Mouse (Mus musculus) testis, adult 2 months (tissue): ENCODE data around the gene Nck1. TPM values are rescaled to one million over a fixed set of nuclear protein-coding genes. Genes with fewer than 3 reads are reported as not detected.
A peak's percentile ranks its signal among the peaks of the same experiment; 100 is the strongest.

Source experiments
- H3K27ac ChIP-seq: fragments of 200-500 bp; 2 replicates; pipeline ENCODE4 v1.5.1; 2012; ENCODE audit warnings: low read depth, low read length; ENCODE audit not compliant: control insufficient read depth, insufficient read depth
- H3K27me3 ChIP-seq: fragments of 200-500 bp; 2 replicates; pipeline ENCODE4 v1.6.1; 2012; ENCODE audit warnings: mild to moderate bottlenecking, low read length, moderate library complexity; ENCODE audit not compliant: control insufficient read depth, insufficient read depth
- H3K36me3 ChIP-seq: fragments of 200-500 bp; 2 replicates; pipeline ENCODE4 v1.6.1; 2012; ENCODE audit warnings: mild to moderate bottlenecking, low read length; ENCODE audit not compliant: control insufficient read depth, insufficient read depth
- H3K4me1 ChIP-seq: fragments of 200-500 bp; 2 replicates; pipeline ENCODE4 v1.6.1; 2012; ENCODE audit warnings: low read length; ENCODE audit not compliant: control insufficient read depth, insufficient read depth
- H3K4me3 ChIP-seq: fragments of 200-500 bp; 2 replicates; pipeline ENCODE4 v1.5.1; 2012; ENCODE audit warnings: low read depth, mild to moderate bottlenecking, low read length, moderate library complexity, mixed read lengths; ENCODE audit not compliant: control insufficient read depth
- CTCF ChIP-seq: fragments of 200-500 bp; IDR thresholded peaks from 2 replicates; pipeline ENCODE4 v1.5.1; 2012; ENCODE audit warnings: low read depth, mild to moderate bottlenecking, inconsistent platforms, low read length, moderate library complexity; ENCODE audit not compliant: control insufficient read depth, insufficient read depth, insufficient replicate concordance
- POLR2A ChIP-seq: fragments of 200-500 bp; IDR thresholded peaks from 2 replicates; pipeline ENCODE4 v1.6.1; 2012; ENCODE audit warnings: low read depth, mild to moderate bottlenecking, inconsistent platforms, low read length, moderate library complexity; ENCODE audit not compliant: control insufficient read depth
- polyA plus RNA-seq: library from polyadenylated mRNA; depleted of rRNA; stranded (reverse); fragments of >200 nt; gene quantifications from 2 replicates; pipeline ENCODE4 v1.2.3, GENCODE M21; 2012

The Nck1 gene
- polyA plus RNA-seq, 1 experiment = 17.1 TPM

- Histone ChIP-seq H3K36me3 (no peaks in the 10 kb centered on the region), H3K27me3 (no peaks in the 10 kb centered on the region), H3K4me1 (no peaks in the 10 kb centered on the region), H3K4me3 (no peak overlapping the region), H3K27ac (no peak overlapping the region)
- TF ChIP-seq CTCF = no peak
- TF ChIP-seq POLR2A = no peak
These were observed 12.2 kb upstream of the Nck1 start for GRCm38 (mm10) chr9:100558023-100558573.

- Histone ChIP-seq H3K27me3 (no peaks in the 10 kb centered on the region), H3K4me3 (no peak overlapping the region), H3K4me1 (peaks cover 3% of the 10 kb centered on the region), H3K27ac (no peak overlapping the region), H3K36me3 (no peaks in the 10 kb centered on the region)
- TF ChIP-seq CTCF (no peak), POLR2A (no peak)
These were observed 9.8 kb upstream of the Nck1 start for GRCm38 (mm10) chr9:100555686-100556085.

- H3K36me3 ChIP-seq = no peaks in the 10 kb centered on the region
- no peaks in the 10 kb centered on the region for H3K27me3 ChIP-seq
These were observed 2.4 kb upstream of the Nck1 start for GRCm38 (mm10) chr9:100548313-100548712.

GRCm38 (mm10) chr9:100546594-100546910 is 618 bp upstream of the Nck1 start:
- Histone ChIP-seq H3K4me1 (peaks cover 3% of the 10 kb centered on the region), H3K27me3 (no peaks in the 10 kb centered on the region), H3K27ac (peak overlapping the region; percentile 88), H3K36me3 (no peaks in the 10 kb centered on the region), H3K4me3 (peak overlapping the region; percentile 97)
- TF ChIP-seq POLR2A (no peak), CTCF (no peak)

More at GRCm38 (mm10) chr9:100548313-100548712, 2.4 kb upstream of the Nck1 start:
- no peak overlapping the region for H3K4me3 ChIP-seq
- no peak overlapping the region for H3K27ac ChIP-seq
- TF ChIP-seq CTCF (no peak), POLR2A (no peak)
- peaks cover 3% of the 10 kb centered on the region for H3K4me1 ChIP-seq

GRCm38 (mm10) chr9:100544948-100545714 is 803 bp downstream of the Nck1 start:
- H3K4me1 ChIP-seq = no peaks in the 10 kb centered on the region; the same call in 1 of the 2 replicates
- no peaks in the 10 kb centered on the region for H3K36me3 ChIP-seq
- peak overlapping the region; percentile 97 for H3K4me3 ChIP-seq
- H3K27ac ChIP-seq = peak overlapping the region; percentile 99
- H3K27me3 ChIP-seq = no peaks in the 10 kb centered on the region
- TF ChIP-seq CTCF = no peak
- TF ChIP-seq POLR2A = no peak

GRCm38 (mm10) chr9:100535618-100536262 is 10.2 kb downstream of the Nck1 start:
- Histone ChIP-seq H3K4me3 (no peak overlapping the region), H3K27me3 (no peaks in the 10 kb centered on the region), H3K4me1 (no peaks in the 10 kb centered on the region; the same call in none of the 2 replicates), H3K27ac (no peak overlapping the region), H3K36me3 (no peaks in the 10 kb centered on the region)
- no peak for TF ChIP-seq POLR2A

GRCm38 (mm10) chr9:100534686-100535085 is 11.2 kb downstream of the Nck1 start:
- Histone ChIP-seq H3K27ac (no peak overlapping the region), H3K36me3 (no peaks in the 10 kb centered on the region), H3K4me3 (no peak overlapping the region), H3K27me3 (no peaks in the 10 kb centered on the region), H3K4me1 (no peaks in the 10 kb centered on the region; the same call in none of the 2 replicates)
- no peak for TF ChIP-seq POLR2A
- TF ChIP-seq CTCF = no peak
